8 mouse cellular contexts compared by ENCODE assay signal in genomic region chr19:5559631-5560456, GRCm38 (mm10). TPM values are rescaled to one million over a fixed set of nuclear protein-coding genes. Genes with fewer than 3 reads are reported as not detected.
A peak's percentile ranks its signal among the peaks of the same experiment; 100 is the strongest.
DNase-seq lines count a peak whose midpoint lies in the region; ATAC-seq and TF ChIP-seq lines count a peak whose summit lies in the region.

No protein-coding gene starts in this region.

- no peak for DNase-seq in lung, adult 2 months
- DNase-seq in lung, postnatal 10 days, result no peak
- no peak for DNase-seq in ovary, postnatal 14 days (ENCODE audit: low spot score)
- DNase-seq in right cerebral cortex, postnatal 14 days, result no peak
- DNase-seq in left cerebral cortex, adult 11 months (ENCODE audit: low spot score), result no peak

- TF ChIP-seq POLR2A in lung, adult 2 months (IDR thresholded peaks at IDR 0.05; ENCODE audit: borderline replicate concordance, extremely low read depth, low read depth, low read length), result no peak

- H3K9me3 ChIP-seq in embryonic facial prominence, embryonic 13.5 days, result no peaks in the 10 kb centered on the region
- no peaks in the 10 kb centered on the region for H3K9me3 ChIP-seq in kidney, embryonic 15.5 days (replicated peaks)
- no peaks in the 10 kb centered on the region for H3K9me3 ChIP-seq in midbrain, embryonic 15.5 days

- 0 out of 2 replicates have a peak, but pooled peaks cover 4% of the 10 kb centered on the region for H3K4me1 ChIP-seq in lung, adult 2 months (ENCODE audit: control insufficient read depth, insufficient read depth, low read length)
- H3K4me1 ChIP-seq in embryonic facial prominence, embryonic 13.5 days, result peaks cover 15% of the 10 kb centered on the region
- H3K4me1 ChIP-seq in kidney, embryonic 15.5 days, result peaks cover 81% of the 10 kb centered on the region
- H3K4me1 ChIP-seq in midbrain, embryonic 15.5 days, result peaks cover 17% of the 10 kb centered on the region

- H3K4me2 ChIP-seq in embryonic facial prominence, embryonic 13.5 days, result peak overlapping the region; percentile 68
- H3K4me2 ChIP-seq in kidney, embryonic 15.5 days, result peak overlapping the region; percentile 84
- H3K4me2 ChIP-seq in midbrain, embryonic 15.5 days, result peak overlapping the region; percentile 74

- peaks cover 91% of the 10 kb centered on the region for H3K27me3 ChIP-seq in embryonic facial prominence, embryonic 13.5 days
- peaks cover 88% of the 10 kb centered on the region for H3K27me3 ChIP-seq in kidney, embryonic 15.5 days
- peaks cover 83% of the 10 kb centered on the region for H3K27me3 ChIP-seq in midbrain, embryonic 15.5 days (replicated peaks)

- no peak overlapping the region for H3K27ac ChIP-seq in embryonic facial prominence, embryonic 13.5 days
- H3K27ac ChIP-seq in kidney, embryonic 15.5 days, result peak overlapping the region; percentile 96
- no peak overlapping the region for H3K27ac ChIP-seq in midbrain, embryonic 15.5 days

- no peak for ATAC-seq in embryonic facial prominence, embryonic 13.5 days (ENCODE audit: insufficient number of reproducible peaks, insufficient read depth, low FRiP score, low TSS enrichment, low read depth)
- ATAC-seq in kidney, embryonic 15.5 days (replicated peaks; ENCODE audit: low FRiP score), result peak; percentile 49
- ATAC-seq in midbrain, embryonic 15.5 days (replicated peaks), result no peak

- TF ChIP-seq CTCF in lung, adult 2 months (IDR thresholded peaks at IDR 0.05; ENCODE audit: insufficient read depth, low read length), result no peak

- peak overlapping the region; percentile 56 for H3K9ac ChIP-seq in embryonic facial prominence, embryonic 13.5 days
- H3K9ac ChIP-seq in kidney, embryonic 15.5 days, result peak overlapping the region; percentile 45
- H3K9ac ChIP-seq in midbrain, embryonic 15.5 days, result peak overlapping the region; percentile 23; the same call in 1 of the 2 replicates

- no peaks in the 10 kb centered on the region for H3K36me3 ChIP-seq in embryonic facial prominence, embryonic 13.5 days
- H3K36me3 ChIP-seq in kidney, embryonic 15.5 days, result no peaks in the 10 kb centered on the region
- H3K36me3 ChIP-seq in midbrain, embryonic 15.5 days (replicated peaks), result no peaks in the 10 kb centered on the region

- 1% methylated on average over 69 of the region's 69 CpGs for WGBS in lung, adult 2 months
- 1% methylated on average over 69 of the region's 69 CpGs for WGBS in embryonic facial prominence, embryonic 13.5 days
- under 1% methylated on average over 69 of the region's 69 CpGs for WGBS in kidney, embryonic 15.5 days
- under 1% methylated on average over 69 of the region's 69 CpGs for WGBS in midbrain, embryonic 15.5 days

- H3K4me3 ChIP-seq in lung, adult 2 months (replicated peaks; ENCODE audit: extremely low read depth, low read depth, low read length), result peak overlapping the region; percentile 47
- H3K4me3 ChIP-seq in embryonic facial prominence, embryonic 13.5 days, result peak overlapping the region; percentile 43
- peak overlapping the region; percentile 57 for H3K4me3 ChIP-seq in kidney, embryonic 15.5 days (replicated peaks)
- peak overlapping the region; percentile 36 for H3K4me3 ChIP-seq in midbrain, embryonic 15.5 days

RNA-seq across cellular contexts. Expression of gene Ovol1, which starts 0.6 kb away (rescaled TPM):
- polyA plus RNA-seq in lung, adult 2 months (2012; rRNA removed), result 2.3 and 11.2 TPM in 2 replicates
- polyA plus RNA-seq in embryonic facial prominence, embryonic 13.5 days (2015; fragmentation: Nextera tagmentation; extraction: Ambion mirVana), result 5.8 and 6.4 TPM in 2 replicates
- 11.3 and 12.0 TPM in 2 replicates for polyA plus RNA-seq in kidney, embryonic 15.5 days (2015; fragmentation: Nextera tagmentation; extraction: Ambion mirVana)
- 0.10 and 0.13 TPM in 2 replicates for polyA plus RNA-seq in midbrain, embryonic 15.5 days (2015; fragmentation: Nextera tagmentation; extraction: Ambion mirVana)

RNA-seq across cellular contexts. Expression of gene Ap5b1, which starts 8.0 kb away (rescaled TPM):
- 14.5 and 15.3 TPM in 2 replicates for polyA plus RNA-seq in lung, adult 2 months (2012; rRNA removed)
- 3.1 and 3.3 TPM in 2 replicates for polyA plus RNA-seq in embryonic facial prominence, embryonic 13.5 days (2015; fragmentation: Nextera tagmentation; extraction: Ambion mirVana)
- 9.7 and 10.8 TPM in 2 replicates for polyA plus RNA-seq in kidney, embryonic 15.5 days (2015; fragmentation: Nextera tagmentation; extraction: Ambion mirVana)
- 3.0 and 3.1 TPM in 2 replicates for polyA plus RNA-seq in midbrain, embryonic 15.5 days (2015; fragmentation: Nextera tagmentation; extraction: Ambion mirVana)

RNA-seq across cellular contexts. Expression of gene Rnaseh2c, which starts 41.8 kb away (rescaled TPM):
- 38.6 and 47.6 TPM in 2 replicates for polyA plus RNA-seq in lung, adult 2 months (2012; rRNA removed)
- 136 and 162 TPM in 2 replicates for polyA plus RNA-seq in embryonic facial prominence, embryonic 13.5 days (2015; fragmentation: Nextera tagmentation; extraction: Ambion mirVana)
- polyA plus RNA-seq in kidney, embryonic 15.5 days (2015; fragmentation: Nextera tagmentation; extraction: Ambion mirVana), result 158 and 163 TPM in 2 replicates
- 56.2 and 57.7 TPM in 2 replicates for polyA plus RNA-seq in midbrain, embryonic 15.5 days (2015; fragmentation: Nextera tagmentation; extraction: Ambion mirVana)

RNA-seq across cellular contexts. Expression of gene Snx32, which starts 49.5 kb away (rescaled TPM):
- 8.8 and 15.6 TPM in 2 replicates for polyA plus RNA-seq in lung, adult 2 months (2012; rRNA removed)
- 9.7 and 11.7 TPM in 2 replicates for polyA plus RNA-seq in embryonic facial prominence, embryonic 13.5 days (2015; fragmentation: Nextera tagmentation; extraction: Ambion mirVana)
- 7.5 and 9.3 TPM in 2 replicates for polyA plus RNA-seq in kidney, embryonic 15.5 days (2015; fragmentation: Nextera tagmentation; extraction: Ambion mirVana)
- polyA plus RNA-seq in midbrain, embryonic 15.5 days (2015; fragmentation: Nextera tagmentation; extraction: Ambion mirVana), result 106 and 111 TPM in 2 replicates

RNA-seq across cellular contexts. Expression of gene Kat5, which starts 50.2 kb away (rescaled TPM):
- polyA plus RNA-seq in lung, adult 2 months (2012; rRNA removed), result 72.5 and 75.7 TPM in 2 replicates
- polyA plus RNA-seq in embryonic facial prominence, embryonic 13.5 days (2015; fragmentation: Nextera tagmentation; extraction: Ambion mirVana), result 55.8 and 60.0 TPM in 2 replicates
- polyA plus RNA-seq in kidney, embryonic 15.5 days (2015; fragmentation: Nextera tagmentation; extraction: Ambion mirVana), result 53.5 and 58.8 TPM in 2 replicates
- polyA plus RNA-seq in midbrain, embryonic 15.5 days (2015; fragmentation: Nextera tagmentation; extraction: Ambion mirVana), result 82.3 and 84.7 TPM in 2 replicates
